Mouse (Mus musculus) T-cell, adult 2 months (primary cell): ENCODE measurements around the gene Cyb5b.
A peak's percentile ranks its signal among the peaks of the same experiment; 100 is the strongest.

Experiments
- DNase-seq: peaks from one replicate; pipeline ENCODE4 v3.0.0; 2022; ENCODE audit warnings: low spot score

Gene Cyb5b

DNA sequence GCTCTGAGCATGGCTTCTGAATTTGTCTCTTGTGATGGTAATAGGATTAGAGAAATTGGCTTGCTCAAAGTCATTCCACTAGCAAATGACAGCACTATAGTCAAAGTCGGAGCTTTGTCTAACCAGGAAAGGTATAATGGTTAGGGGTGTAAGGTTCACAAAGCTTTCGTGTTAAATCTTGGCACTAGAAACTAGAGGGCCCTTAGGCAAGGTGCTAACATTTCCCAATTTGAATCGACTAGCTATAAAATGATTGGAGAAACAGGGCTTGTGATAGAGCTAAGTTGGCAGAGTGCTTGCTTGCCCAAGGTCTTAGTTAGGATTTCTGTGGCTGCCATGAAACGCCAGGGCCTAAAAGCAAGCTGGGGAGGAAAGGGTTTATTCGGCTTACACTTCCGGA lies 20.4 kb upstream of the Cyb5b start:
- DNase-seq, result no peak

DNA sequence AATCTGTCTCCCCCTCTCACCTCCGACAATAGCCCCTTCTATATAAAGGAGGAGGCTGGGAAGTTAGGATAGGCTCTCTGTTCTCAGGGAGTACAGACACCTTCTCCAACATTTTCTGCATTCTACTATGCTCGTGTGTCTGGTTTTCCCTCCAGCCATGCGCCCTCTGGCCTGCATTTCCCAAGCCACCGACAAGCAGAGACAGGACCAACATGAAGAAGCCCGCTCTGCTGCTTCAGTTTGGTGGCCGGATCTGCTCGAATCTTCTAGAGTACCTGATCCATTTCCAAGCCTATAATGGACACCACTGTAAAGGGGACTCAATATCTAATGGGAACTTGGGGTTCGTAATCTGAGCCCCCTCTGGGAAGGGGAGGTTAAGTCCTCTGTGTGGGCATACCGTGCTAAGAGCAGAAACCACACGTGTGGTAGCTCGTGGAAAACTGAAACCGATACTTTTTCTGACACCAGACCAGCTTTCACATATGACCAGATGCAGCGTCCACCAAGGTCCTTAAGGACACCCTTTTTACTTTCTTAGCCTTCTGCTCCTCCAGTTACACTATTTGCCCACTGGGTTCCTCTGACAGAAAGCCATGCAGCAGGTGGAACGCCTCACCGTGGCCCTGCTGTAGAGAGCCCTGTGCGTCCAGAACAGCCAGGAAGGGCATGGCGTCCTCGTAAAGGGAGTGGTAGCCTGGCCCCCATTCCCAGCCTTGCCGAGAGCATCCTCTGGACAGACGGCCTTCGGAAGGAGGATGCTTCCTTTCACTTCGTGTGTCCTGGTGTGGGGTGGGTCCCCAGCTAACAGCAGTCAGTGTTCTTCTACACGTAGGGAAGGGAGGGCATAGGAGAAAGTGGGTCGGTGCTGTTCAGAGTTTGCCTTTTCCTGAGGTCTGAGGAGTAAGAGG lies 17.6 kb upstream of the Cyb5b start:
- no peak for DNase-seq

DNA sequence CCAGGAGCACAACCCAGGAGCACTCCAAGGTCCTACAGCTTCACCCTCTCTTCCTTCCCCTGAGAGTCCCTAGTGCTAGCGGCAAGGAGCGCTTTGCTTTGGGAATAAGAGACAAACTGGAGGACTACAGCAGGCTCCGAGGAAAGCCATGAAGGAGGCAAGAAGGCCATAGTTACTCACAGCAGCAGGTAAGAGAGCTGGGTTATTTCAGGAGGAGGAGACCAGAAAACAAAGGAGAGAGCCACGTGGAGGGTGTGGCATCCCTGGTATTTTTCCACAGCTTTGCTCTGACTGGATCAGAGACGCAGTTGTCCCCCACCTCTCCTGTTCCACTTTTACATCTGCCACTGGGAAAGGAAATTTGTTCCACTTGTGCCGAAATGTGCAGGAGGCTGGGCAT lies 16.6 kb upstream of the Cyb5b start:
- no peak for DNase-seq

DNA sequence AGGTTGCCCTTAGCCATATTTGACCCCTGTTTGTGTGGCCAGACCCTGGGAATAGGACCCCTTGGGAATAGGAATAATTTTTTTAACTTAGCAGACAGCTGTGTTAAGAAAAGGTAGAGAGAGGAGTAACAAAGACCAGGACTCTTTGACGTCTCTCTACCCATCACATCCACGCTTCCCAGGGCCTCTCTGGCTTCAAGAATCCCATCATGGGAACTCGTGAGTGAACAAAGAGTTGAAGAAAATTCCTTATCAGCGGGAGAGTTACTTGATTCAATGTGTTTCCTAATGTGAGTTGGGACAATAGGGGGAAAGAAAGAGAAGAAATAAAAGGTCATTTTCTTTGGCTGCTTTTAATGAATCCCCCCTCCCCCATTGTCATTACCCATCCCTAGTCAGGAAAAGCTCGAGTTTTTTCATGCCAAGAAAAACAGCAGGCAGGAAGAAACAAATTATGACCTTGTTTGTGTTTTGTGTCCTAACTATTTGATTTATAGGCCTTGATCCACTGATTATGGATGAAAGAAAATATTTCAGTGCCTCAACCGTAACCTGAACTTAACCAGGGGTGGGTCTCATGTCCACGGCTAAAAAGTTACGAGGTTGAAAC lies 14.3 kb upstream of the Cyb5b start:
- no peak for DNase-seq

DNA sequence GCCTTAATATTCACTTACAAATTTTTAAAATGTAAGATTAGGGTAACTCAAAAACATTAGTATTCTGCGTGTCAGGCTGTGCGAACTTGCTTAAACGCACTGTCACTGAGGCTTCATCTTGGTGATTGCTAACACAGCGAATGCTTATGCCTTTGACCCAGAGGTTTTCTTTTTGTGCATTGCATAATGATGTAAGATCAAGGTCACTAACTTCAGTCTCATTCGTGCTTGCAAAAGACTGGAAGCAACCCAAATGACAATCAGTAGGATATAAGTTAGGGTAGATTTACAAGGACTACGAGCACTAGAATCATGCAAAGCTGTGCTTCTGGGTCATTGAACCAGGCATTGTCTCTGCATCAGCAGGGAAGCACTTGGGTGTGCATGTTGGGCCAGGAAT lies 12.8 kb upstream of the Cyb5b start:
- no peak for DNase-seq

DNA sequence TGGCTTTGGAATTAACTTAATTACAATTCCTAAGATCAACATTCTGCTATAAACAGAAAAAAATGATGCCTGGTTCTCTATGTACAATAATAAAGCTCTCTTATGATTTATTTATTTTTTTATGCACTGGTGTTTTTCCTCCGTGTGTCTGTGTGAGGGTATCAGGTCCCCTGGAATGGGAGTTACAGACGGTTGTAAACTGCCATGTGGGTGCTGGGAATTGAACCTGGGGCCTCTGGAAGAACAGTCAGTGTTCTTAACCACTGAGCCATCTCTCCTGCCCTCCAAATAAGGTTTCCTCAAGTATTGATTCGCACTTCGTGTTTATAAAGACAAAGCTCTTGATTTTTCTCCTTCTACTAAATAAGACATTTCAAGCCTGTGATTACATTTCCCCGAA lies 12.1 kb upstream of the Cyb5b start:
- no peak for DNase-seq

DNA sequence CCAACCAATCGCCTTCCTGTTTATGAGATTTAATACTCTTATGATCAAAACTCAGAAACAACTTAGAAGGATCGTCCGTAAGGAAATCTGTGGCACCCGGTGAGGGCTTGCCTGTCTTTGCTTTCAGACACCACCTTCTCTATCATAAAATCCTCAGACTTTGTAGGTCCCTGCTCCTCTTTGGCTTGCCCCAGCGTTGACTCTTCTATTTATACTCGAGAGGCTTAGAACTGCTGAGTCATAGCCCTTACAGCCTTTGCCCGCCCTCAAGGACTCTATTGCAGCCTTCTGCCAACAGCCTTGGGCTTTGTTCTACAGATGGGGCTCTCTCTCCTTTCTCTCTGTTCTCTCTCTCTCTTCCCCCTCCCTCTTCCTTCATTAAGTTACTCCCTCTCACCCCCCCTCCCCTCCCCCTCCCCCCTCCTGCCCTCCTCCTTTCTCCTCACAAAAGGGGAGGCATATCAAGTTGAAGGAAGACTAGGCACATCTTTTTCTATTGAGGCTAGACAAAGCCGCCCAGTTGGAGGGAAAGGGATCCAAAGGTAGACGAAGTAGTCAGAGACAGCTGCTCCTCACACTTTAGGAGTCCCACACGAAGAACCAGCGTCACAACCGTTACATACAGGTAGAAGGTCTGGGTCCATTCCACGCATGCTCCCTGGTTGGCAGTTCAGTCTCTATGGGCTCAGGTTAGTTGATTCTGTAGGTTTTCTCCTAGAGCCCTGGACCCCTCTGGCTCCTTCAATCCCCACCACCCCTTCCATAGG lies 10.6 kb upstream of the Cyb5b start:
- DNase-seq, result no peak

DNA sequence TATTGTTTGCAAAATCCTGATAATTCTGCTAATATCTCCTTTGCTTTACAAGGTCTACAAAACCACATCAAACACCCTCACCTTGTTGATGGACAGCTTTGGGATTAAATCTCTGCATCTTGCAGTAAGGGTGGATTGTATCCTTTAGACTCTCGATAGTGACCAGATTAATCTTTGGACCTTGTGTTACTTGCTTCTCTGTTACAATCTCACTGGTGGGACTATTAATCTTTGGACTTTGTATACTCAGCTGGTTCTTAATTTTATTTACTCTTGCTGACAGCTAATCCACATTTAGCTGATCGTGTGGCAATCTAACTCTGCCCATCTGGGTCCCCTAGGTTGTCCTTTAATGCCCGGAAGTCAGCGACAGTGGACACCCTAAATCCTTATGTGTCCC lies 7.9 kb upstream of the Cyb5b start:
- no peak for DNase-seq

DNA sequence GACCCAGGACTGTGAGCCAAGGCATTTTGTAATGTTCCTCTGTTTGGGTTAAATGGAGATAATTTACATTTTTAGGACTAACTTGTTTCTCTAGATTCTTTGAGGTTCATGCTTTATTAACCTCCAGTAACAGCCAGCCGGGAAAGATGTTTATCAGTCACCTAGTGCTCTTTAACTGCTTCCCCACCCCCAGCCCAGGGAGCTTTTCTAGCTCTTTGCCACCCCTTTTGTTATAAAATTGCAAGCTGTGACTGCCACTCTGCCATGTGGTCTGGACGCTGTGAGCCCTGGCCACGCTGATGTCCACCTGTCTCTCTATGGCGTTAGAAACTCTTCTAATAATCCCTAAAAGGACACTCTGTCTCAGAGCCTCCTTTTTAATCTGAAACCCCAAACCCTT lies 6.9 kb upstream of the Cyb5b start:
- DNase-seq, result no peak

DNA sequence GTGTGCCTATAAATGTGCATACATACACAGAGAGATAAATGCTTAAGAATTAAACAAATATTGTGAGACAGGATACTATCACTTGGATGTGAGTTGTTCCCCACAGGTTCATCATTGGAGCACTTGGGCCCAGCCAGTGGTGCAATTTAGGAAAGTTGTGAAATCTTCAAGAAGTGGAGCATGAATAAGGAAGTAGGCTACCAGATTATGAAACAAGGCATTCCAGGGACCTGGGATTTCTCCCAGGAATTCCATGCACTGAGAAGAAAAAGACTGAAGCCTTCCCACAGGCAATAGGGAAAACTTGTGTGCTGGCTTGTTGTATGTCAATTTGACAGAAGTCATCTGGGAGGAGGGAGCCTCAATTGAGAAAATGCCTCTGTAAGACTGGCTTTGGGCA lies 4.3 kb upstream of the Cyb5b start:
- DNase-seq, result no peak

DNA sequence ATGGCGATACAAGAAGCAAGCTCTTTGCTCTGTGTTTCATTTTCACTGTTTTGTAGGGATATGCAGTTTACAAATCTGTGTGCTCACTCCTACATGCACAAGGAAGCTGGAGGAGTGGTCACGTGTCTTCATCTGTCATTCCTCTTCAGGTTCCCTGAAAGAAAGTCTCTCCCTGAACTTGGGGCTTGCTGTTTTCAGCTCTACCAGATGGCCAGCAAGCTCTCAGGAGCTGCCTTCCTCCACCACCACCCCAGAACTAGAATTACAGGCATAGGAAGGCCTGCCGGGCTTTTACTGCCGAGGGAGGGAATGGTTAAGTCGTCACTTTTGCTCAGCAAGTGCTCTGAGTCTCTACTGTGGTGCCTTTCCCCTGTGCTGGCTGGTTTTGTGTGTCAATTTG lies 1.6 kb upstream of the Cyb5b start:
- DNase-seq, result no peak

DNA sequence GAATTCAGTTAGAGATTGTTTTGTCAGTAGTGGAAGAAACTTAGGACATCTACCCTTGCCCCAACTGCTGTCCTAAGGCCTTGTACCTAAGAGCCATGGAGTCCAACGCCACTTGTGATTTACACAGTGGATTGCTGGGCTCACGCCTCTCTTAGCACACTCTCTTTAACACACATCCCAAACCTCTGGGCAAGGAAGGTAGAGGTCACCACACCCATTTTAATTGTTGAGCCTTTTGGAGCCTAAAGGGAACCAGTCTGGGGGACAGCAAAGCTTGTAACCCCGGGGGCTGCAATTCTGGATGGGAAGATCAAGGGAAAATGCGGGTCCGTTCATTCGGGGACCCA lies 410 bp upstream of the Cyb5b start:
- DNase-seq, result no peak

DNA sequence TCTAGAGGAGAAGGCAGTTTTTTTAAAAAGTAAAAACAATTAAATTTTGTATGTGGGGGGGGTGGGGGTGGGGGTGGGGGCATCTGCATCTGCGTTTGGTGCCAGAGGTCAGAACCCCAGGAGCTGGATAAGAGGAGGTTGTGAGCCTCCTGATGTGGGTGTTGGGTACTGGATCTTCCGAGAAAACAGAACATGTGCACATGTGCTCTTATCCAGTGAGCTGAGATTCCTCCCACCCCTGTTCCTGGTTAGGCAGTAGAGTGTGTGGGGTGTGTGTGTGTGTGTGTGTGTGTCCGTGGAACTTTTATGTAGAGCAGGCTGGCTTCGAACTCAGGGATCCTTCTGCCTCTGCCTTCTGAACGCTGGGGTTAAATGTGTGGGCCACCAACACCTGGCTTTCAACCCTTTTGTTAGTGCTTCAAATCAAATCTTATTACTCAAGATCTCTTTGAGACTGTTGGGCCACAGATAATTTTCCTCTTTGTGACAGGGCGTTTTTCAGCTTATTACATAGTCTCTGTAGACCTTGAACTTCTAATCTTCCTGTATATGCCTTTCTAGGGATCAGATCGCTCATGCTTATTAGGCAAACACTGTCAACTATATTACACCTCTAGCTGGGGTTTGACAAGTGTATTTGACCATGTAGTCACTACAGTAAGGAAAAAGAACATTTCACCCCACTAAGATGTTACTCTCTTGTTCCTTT lies 926 bp downstream of the Cyb5b start:
- no peak for DNase-seq

DNA sequence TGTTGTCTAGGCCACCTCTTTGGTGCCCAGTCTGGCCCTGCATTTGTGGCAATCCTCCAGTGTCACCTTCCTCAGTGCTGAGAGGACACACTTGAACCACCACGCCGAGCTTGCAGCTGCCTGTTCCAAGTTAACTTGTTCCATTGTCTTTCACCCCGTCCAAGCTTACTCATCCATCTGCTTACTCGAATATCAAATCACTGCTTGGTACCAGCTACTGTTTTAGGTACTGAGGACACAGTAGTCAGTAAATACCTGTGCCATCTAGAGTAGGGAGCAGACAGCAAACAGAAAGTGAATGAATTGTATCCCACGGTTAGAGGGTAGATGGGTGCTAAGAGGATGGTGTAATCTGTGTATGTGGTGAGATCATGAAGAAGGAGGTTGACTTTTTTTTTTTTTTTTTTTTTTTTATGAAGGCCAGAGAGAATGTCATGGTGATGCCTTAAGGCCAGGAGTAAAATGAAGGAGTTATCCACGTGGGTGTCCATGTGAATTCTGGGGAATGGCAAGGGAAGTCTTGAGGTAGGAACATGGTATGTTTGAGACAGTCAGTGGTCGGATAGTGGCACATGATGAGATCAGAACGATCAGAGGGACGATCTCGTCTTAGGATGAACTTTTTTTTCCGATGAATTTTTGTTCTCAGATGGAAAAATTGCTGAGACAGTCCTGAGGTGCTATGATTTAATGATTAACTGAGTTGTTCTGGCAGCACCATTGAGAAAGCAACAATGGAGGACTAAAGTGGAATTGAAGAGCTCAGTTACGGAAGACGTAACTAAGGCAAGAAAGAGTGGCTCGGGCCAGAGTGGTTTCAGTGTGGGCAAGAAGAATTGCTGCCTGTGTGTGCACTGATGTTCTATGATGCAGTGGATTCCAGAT lies 3.1 kb downstream of the Cyb5b start:
- no peak for DNase-seq

DNA sequence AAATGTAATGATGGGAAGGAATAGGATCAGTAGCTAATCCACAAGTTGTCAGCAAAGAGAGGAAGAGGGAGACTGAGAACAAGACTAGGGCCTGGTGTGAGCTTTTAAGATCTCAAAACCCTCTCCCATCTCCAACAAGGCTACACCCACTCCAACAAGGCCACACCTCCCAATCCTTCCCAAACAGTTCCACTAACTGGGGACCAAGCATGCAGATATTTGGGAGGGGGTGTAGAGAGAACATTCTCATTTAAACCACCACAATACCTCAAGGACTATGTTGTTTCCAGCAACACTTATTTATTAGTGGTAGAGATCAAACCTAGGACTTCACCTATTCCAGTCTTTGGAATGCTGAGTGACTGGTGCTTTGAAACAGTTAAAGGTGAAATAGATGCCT lies 6.4 kb downstream of the Cyb5b start:
- DNase-seq, result no peak

DNA sequence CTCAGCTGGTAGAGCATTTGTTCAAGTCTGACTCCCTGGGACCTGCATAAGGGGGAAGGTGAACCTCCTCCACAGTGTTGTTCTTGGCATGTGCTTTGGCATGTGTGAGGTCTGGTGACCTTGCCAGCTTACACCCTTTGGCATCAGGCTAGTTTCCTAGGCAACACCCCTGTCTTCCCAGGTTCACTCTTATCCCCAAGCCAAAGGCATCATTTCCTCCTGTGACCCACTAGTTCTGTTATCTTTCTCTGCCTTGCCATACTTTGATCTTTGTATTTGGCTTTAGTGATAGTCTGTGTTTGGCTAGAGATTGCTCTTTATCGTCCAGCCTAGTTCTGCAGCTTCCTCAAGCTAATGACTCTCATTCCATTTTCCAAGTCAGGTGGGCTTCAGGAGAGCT lies 7.4 kb downstream of the Cyb5b start:
- DNase-seq, result no peak

DNA sequence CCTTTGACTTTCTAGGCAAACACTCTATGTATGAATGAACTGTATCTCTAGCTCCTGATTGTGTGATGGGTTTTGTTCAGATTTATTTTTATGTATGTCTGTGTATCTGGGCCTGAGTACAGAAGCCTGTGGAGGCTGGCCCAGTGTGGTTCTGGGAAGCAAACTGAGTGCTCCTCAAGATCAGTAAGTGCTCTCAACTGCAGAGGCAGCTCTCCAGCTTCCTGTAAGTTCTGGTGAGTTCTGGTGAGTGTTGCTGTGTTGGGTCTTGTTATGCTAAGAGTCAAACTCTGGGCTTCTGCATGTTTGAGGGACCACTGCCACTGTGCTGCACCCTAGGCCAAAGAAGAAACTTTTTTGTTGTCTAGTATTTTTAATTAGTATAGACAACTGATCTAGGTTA lies 8.4 kb downstream of the Cyb5b start:
- no peak for DNase-seq

DNA sequence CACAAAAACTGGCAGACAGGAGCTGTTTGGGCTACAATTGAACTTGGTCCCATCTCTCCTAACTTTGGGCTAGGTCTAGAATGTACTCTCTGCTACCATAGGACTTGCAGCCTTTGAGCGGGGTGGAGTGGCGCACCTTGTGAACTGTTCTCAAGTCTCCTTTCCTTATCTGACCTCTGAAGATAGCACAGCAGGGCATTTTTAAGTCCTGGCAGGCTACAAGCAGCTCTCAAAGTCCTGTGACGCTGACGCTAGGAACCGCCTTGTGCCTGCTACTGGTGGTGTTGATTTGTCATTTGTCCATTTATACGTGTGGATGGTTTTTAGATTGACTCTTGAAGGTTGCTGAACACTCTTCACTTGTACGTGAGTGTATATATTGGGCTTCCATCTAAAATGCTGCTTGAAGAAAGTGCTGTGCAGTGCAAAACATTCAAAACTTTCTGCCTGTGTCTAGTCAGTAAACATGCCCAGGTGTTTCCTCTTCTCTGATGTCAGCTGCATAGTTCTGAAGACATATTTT lies 13.9 kb downstream of the Cyb5b start:
- DNase-seq, result no peak

DNA sequence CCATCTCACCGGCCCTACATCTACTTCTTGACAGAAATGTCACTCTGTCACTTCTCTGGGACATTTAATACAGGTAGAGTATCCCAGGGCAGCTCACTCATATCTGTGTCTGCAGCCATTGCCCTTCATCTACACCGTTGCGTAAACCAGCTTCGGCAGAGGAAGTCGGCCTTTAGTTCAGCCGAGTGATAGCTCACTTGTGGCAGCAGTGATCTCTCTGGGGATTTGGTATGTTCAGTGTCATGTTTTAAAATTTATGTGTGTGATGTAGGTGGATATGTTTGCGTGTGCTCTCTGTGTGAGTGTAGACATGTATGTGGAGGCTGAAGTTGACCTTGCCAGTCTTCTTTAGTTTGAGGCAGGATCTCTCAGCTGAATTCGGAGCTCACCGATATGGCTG lies 15.3 kb downstream of the Cyb5b start:
- DNase-seq, result peak; percentile 7

DNA sequence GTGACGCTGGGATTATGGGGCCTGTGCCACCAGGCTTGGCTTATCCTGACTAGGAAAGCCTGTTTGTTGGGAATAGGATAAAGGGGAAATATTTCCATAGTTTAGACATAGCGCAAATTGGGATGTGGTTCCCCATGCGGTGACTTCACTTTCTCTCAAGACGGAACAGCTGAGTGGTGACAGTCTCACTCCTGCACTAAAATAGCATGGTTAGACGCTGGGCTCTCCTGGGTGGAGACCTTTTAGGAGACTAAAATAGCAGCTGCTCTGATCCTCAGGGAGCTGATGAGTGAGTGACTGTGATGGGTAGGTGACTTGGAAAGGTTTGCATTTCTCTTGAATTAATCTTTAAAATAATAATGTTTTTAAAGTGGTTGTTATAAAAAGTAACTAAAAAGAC lies 17.4 kb downstream of the Cyb5b start:
- no peak for DNase-seq

DNA sequence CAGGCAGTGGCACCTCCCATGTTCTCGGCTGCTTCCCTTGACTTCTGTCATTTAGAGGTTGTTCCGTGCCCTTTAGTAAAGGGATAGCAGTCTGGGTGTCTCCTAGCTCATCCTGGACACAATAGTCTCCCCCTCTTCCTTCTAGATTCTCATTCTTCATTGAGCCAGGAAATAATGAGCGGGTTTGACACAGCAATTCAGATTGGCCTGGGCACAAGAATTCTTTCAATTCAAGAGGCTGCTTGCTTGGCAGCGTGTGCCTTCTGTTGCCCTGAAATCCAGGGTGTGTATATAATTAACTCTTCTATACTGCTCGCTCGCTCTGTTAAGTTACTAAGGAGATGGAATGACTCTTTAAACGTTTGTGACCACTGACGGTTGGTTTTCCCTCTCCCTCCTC lies 21.7 kb downstream of the Cyb5b start:
- no peak for DNase-seq
